Mouse (Mus musculus): Measurements from ENCODE around the gene Mthfd1l. TPM values are rescaled to one million over a fixed set of nuclear protein-coding genes. Genes with fewer than 3 reads are reported as not detected.
"Not testable (repeated sequence)": the region's sequence is repeated elsewhere in the genome, so short reads cannot be mapped to it uniquely, and the experiment has no call there.

Mthfd1l gene
- polyA plus RNA-seq, 1 experiment from 2014 or later: 14.6 TPM

DNA sequence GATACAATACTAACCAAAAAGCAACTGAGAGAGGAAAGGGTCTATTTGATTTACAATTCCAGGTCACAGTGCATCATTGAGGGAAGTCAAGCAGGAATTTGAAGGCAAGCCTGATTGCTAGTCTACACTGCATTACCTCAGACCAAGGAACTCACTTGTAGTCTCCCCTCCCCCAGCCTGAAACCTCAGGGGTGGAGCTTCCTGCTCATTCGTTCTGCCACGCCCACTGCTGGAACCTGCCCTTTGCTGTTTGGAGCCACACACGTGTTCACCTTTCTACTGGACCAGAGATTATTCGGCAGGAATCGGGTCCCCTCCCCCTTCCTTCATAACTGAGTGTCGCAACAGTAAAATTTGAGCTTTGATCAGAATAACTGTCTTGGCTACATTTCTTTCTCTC is 230.7 kb downstream of the Mthfd1l start:
- not testable (repeated sequence) for H3K9ac ChIP-seq; ATAC-seq (ENCODE audit: insufficient read depth, low FRiP score, low read depth); H3K36me3 ChIP-seq; H3K9me3 ChIP-seq; H3K27ac ChIP-seq; H3K4me1 ChIP-seq; H3K4me2 ChIP-seq; H3K27me3 ChIP-seq (replicated peaks); H3K4me3 ChIP-seq (replicated peaks)
- 60% methylated on average over 6 of the region's 6 CpGs for WGBS

DNA sequence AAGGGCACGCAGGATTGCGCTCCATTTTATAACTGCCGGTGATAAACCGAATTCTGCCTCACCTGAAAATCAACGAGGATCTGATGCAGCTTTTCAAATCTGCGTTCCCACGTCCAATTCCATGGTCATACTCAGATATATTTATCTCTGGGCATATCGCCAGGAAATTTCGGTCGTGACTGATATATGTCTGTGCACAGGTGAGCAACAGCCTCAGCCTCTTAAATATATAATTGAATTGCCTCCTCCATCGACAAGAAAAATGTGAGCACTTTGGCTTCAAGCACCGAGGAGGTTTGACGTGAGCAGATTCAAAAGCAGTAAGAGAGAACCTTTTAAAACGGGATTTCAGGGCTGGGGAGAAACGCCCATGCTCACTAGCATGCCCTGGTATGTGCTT is 236.1 kb downstream of the Mthfd1l start:
- Histone ChIP-seq H3K27me3 (replicated peaks) (no peaks in the 10 kb centered on the region), H3K4me1 (0 out of 2 replicates have a peak, but pooled peaks cover 7% of the 10 kb centered on the region), H3K9me3 (no peaks in the 10 kb centered on the region), H3K36me3 (no peaks in the 10 kb centered on the region), H3K4me2 (no peak overlapping the region), H3K27ac (no peak overlapping the region), H3K4me3 (replicated peaks) (no peak overlapping the region), H3K9ac (no peak overlapping the region)
- no peak for ATAC-seq (ENCODE audit: insufficient read depth, low FRiP score, low read depth)
- WGBS: 75% methylated on average over 15 of the region's 15 CpGs

DNA sequence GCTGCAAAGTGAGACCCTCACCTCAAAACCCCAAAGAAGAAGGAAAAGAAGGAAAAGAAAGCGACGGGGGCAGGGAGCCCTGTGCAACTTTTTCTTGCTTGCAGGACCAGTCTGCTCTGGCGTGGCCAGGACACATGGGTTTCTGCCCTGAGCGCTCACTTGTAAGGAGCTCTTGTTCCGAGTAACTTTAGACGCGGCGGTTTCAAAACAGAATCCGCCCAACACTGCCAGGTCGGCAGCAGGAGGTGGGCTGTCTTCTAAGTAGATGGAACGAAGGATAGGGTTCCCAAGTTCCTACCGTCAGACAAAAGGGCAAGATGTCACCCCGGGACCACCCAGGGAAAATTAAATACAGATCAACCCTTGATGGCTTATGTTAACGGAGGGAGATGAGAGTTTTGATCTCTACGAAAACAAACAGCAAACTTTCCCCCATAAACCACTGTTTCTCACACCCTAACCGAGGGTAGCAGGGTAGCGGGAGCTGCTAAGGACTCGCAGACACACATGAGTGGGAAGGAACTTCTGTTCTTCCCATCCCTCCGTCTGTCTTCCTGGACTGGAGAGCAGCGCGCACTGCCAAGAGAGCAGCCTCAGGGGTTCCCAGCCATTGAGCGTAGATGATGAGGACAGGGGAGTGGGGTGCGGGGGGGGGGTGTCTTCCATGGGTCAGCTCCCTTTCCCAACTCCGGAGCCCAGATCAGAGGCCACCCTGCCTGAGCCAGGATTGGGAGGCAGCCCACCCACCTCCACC is 237.6 kb downstream of the Mthfd1l start:
- peak overlapping the region; percentile 19 for H3K4me3 ChIP-seq (replicated peaks)
- peak overlapping the region; percentile 44 for H3K4me2 ChIP-seq
- no peaks in the 10 kb centered on the region for H3K27me3 ChIP-seq (replicated peaks)
- H3K9ac ChIP-seq: no peak overlapping the region
- H3K9me3 ChIP-seq: no peaks in the 10 kb centered on the region
- no peaks in the 10 kb centered on the region for H3K36me3 ChIP-seq
- 0 out of 2 replicates have a peak, but pooled peaks cover 7% of the 10 kb centered on the region for H3K4me1 ChIP-seq
- H3K27ac ChIP-seq: no peak overlapping the region
- no peak for ATAC-seq (ENCODE audit: insufficient read depth, low FRiP score, low read depth)
- WGBS: 17% methylated on average over 24 of the region's 24 CpGs

DNA sequence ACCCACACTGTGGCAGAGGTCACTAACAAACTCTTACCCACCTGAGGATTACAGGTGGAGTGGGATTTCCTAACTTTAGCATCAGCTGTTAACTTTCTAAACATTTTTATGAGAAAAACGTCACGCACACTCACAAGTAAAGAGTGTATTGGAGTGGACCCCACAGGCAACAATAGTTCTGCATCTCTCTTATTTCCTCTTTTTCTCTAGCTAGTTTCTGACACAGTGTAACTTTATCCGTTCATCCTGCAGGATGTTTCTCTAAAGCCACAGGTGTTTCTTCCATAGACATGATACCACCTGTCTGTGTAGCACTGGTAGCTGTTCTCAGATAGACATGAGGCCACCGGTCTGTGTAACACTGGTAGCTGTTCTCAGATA is 238.1 kb downstream of the Mthfd1l start:
- Histone ChIP-seq H3K9me3 (no peaks in the 10 kb centered on the region), H3K27me3 (replicated peaks) (no peaks in the 10 kb centered on the region), H3K27ac (no peak overlapping the region), H3K4me2 (peak overlapping the region; percentile 44), H3K4me1 (0 out of 2 replicates have a peak, but pooled peaks cover 7% of the 10 kb centered on the region), H3K9ac (no peak overlapping the region), H3K4me3 (replicated peaks) (no peak overlapping the region), H3K36me3 (no peaks in the 10 kb centered on the region)
- 61% methylated on average over 4 of the region's 4 CpGs for WGBS
- ATAC-seq (ENCODE audit: insufficient read depth, low FRiP score, low read depth): no peak

Other genes with a start within 250 kb of the Mthfd1l start
- 9.2 and 11.0 TPM in 2 replicates for gene Plekhg1, start 232.8 kb upstream of the Mthfd1l start, polyA plus RNA-seq (2015; fragmentation: Nextera tagmentation; extraction: Ambion mirVana)